9 mouse cellular contexts compared by ENCODE assay signal in the genomic region with DNA sequence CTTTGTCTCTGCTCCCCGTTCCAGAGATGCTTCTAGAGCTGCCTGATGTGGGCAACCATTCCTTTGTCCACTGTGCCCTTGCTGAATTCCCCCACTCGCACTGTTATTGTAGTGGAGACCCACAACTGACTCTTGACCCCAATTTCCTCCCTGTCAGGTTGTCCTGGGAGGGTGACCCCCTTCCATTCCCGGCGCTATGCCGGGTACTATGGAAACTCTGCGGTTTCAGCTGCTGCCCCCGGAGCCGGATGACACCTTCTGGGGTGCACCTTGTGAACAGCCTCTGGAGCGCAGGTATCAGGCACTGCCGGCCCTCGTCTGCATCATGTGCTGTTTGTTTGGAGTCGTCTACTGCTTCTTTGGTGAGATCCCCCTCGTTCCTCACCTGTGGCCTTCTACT. TPM values are rescaled to one million over a fixed set of nuclear protein-coding genes. Genes with fewer than 3 reads are reported as not detected.
DNase-seq lines count a peak whose midpoint lies in the region; ATAC-seq lines count a peak whose summit lies in the region.
"Had no signal": no experiment of that assay in that cellular context is flagged by ENCODE, and none has a peak within 500 bp of the region (broad histone marks: within the 10 kb centered on the region; RNA-seq: fewer than 3 reads in every experiment).

No protein-coding gene starts in this region.

- peaks cover 78% of the 10 kb centered on the region for H3K27me3 ChIP-seq in erythroblast, embryonic 14.5 days (ENCODE audit: control insufficient read depth)
- peaks cover 16% of the 10 kb centered on the region for H3K27me3 ChIP-seq in neural tube, embryonic 11.5 days (ENCODE audit: control insufficient read depth, insufficient read depth, low read length)
- H3K27me3 ChIP-seq in liver, embryonic 12.5 days (replicated peaks), result peaks cover 99% of the 10 kb centered on the region

- no peak for DNase-seq in neural tube, embryonic 11.5 days (ENCODE audit: low spot score)
- no peak for DNase-seq in neural tube, embryonic 10.5 days (ENCODE audit: extremely low spot score, low spot score)
- DNase-seq in layer of hippocampus, adult 18-20 months (ENCODE audit: low spot score in 2 of 2), result no peak
- DNase-seq in layer of hippocampus, adult 9-10 months (ENCODE audit: low spot score), result no peak
- DNase-seq in MN1 (ENCODE audit: low spot score), result no peak

- H3K4me1 ChIP-seq in erythroblast, embryonic 14.5 days (ENCODE audit: control insufficient read depth), result peaks cover 32% of the 10 kb centered on the region
- peaks cover 17% of the 10 kb centered on the region for H3K4me1 ChIP-seq in neural tube, embryonic 11.5 days (ENCODE audit: control insufficient read depth, insufficient read depth, low read length)
- peaks cover 32% of the 10 kb centered on the region for H3K4me1 ChIP-seq in liver, embryonic 12.5 days

- peak overlapping the region; percentile 74 for H3K4me3 ChIP-seq in erythroblast, embryonic 14.5 days (replicated peaks)
- peak overlapping the region; percentile 84 for H3K4me3 ChIP-seq in neural tube, embryonic 11.5 days (ENCODE audit: low read depth, low read length)
- H3K4me3 ChIP-seq in liver, embryonic 12.5 days, result peak overlapping the region; percentile 68; the same call in 1 of the 2 replicates

- peaks cover 13% of the 10 kb centered on the region for H3K36me3 ChIP-seq in erythroblast, embryonic 14.5 days (ENCODE audit: control insufficient read depth)
- peaks cover 6% of the 10 kb centered on the region for H3K36me3 ChIP-seq in neural tube, embryonic 11.5 days (ENCODE audit: control insufficient read depth, insufficient read depth, low read length)
- H3K36me3 ChIP-seq in liver, embryonic 12.5 days, result peaks cover 18% of the 10 kb centered on the region

- 16% methylated on average over 13 of the region's 13 CpGs for WGBS in neural tube, embryonic 11.5 days
- 19% methylated on average over 13 of the region's 13 CpGs for WGBS in liver, embryonic 12.5 days (ENCODE audit: insufficient replicate concordance)

- no peak overlapping the region for H3K27ac ChIP-seq in neural tube, embryonic 11.5 days (ENCODE audit: low read depth, low read length)
- H3K27ac ChIP-seq in liver, embryonic 12.5 days, result no peak overlapping the region

- peak overlapping the region; percentile 75 for H3K9ac ChIP-seq in neural tube, embryonic 11.5 days (ENCODE audit: low read length)
- no peak overlapping the region for H3K9ac ChIP-seq in liver, embryonic 12.5 days

- ATAC-seq in erythroblast, adult 5-6 weeks (replicated peaks; ENCODE audit: low FRiP score, poor library complexity, severe bottlenecking), result no peak
- ATAC-seq in neural tube, embryonic 11.5 days (ENCODE audit: insufficient read depth, low FRiP score, low TSS enrichment), result no peak
- no peak for ATAC-seq in liver, embryonic 12.5 days

- peak overlapping the region; percentile 89 for H3K4me2 ChIP-seq in neural tube, embryonic 11.5 days (ENCODE audit: low read depth)
- peak overlapping the region; percentile 84 for H3K4me2 ChIP-seq in liver, embryonic 12.5 days

- no peaks in the 10 kb centered on the region for H3K9me3 ChIP-seq in erythroblast, embryonic 14.5 days (ENCODE audit: control insufficient read depth, low read length)
- no peaks in the 10 kb centered on the region for H3K9me3 ChIP-seq in neural tube, embryonic 11.5 days (ENCODE audit: control insufficient read depth, low read length)
- no peaks in the 10 kb centered on the region for H3K9me3 ChIP-seq in liver, embryonic 12.5 days (replicated peaks)

RNA-seq across cellular contexts. Expression of a gene that starts 0.7 kb away (rescaled TPM):
- polyA plus RNA-seq in erythroblast, embryonic 14.5 days (2012), result 0.04 and 0.13 TPM in 2 replicates
- total RNA-seq in erythroblast, adult 5-6 weeks (2015; ENCODE audit: low replicate concordance), result not detected in 2 replicates
- not detected in 2 replicates for total RNA-seq in erythroblast, adult 5-6 weeks (2017; ENCODE audit: low replicate concordance)
- polyA plus RNA-seq in neural tube, embryonic 11.5 days (2014; fragmentation: Nextera tagmentation; extraction: Ambion mirVana), result 12.3 and 13.7 TPM in 2 replicates
- 0.18 and 0.20 TPM in 2 replicates for polyA plus RNA-seq in liver, embryonic 12.5 days (2016; fragmentation: Nextera tagmentation; extraction: Ambion mirVana)
- 10 to 100 TPM; 68.6 to 70.6 TPM for total RNA-seq in layer of hippocampus, adult 18-20 months (2021)

RNA-seq across cellular contexts. Expression of a gene that starts 0.9 kb away (rescaled TPM):
- 0.26 and 0.30 TPM in 2 replicates for polyA plus RNA-seq in erythroblast, embryonic 14.5 days (2012)
- 0.42 TPM in 1 of 2 replicates, not detected in the other for total RNA-seq in erythroblast, adult 5-6 weeks (2015; ENCODE audit: low replicate concordance)
- 0.26 and 1.3 TPM in 2 replicates for total RNA-seq in erythroblast, adult 5-6 weeks (2017; ENCODE audit: low replicate concordance)
- 27.1 and 27.2 TPM in 2 replicates for polyA plus RNA-seq in neural tube, embryonic 11.5 days (2014; fragmentation: Nextera tagmentation; extraction: Ambion mirVana)
- 13.0 and 14.5 TPM in 2 replicates for polyA plus RNA-seq in liver, embryonic 12.5 days (2016; fragmentation: Nextera tagmentation; extraction: Ambion mirVana)
- 10 to 100 TPM; 90.3 to 91.5 TPM for total RNA-seq in layer of hippocampus, adult 18-20 months (2021)

RNA-seq across cellular contexts. Expression of a gene that starts 26.2 kb away (rescaled TPM):
- polyA plus RNA-seq in erythroblast, embryonic 14.5 days (2012), result 0.12 and 0.15 TPM in 2 replicates
- not detected in 2 replicates for total RNA-seq in erythroblast, adult 5-6 weeks (2015; ENCODE audit: low replicate concordance)
- not detected in 2 replicates for total RNA-seq in erythroblast, adult 5-6 weeks (2017; ENCODE audit: low replicate concordance)
- 44.8 and 48.3 TPM in 2 replicates for polyA plus RNA-seq in neural tube, embryonic 11.5 days (2014; fragmentation: Nextera tagmentation; extraction: Ambion mirVana)
- 25.2 and 27.9 TPM in 2 replicates for polyA plus RNA-seq in liver, embryonic 12.5 days (2016; fragmentation: Nextera tagmentation; extraction: Ambion mirVana)
- 10 to 100 TPM; 18.3 to 19.2 TPM for total RNA-seq in layer of hippocampus, adult 18-20 months (2021)
- total RNA-seq: neutrophil, adult 5-6 weeks had no signal

RNA-seq across cellular contexts. Expression of a gene that starts 26.8 kb away (rescaled TPM):
- not detected in 2 replicates for polyA plus RNA-seq in erythroblast, embryonic 14.5 days (2012)
- total RNA-seq in erythroblast, adult 5-6 weeks (2015; ENCODE audit: low replicate concordance), result not detected in 2 replicates
- total RNA-seq in erythroblast, adult 5-6 weeks (2017; ENCODE audit: low replicate concordance), result not detected in 2 replicates
- polyA plus RNA-seq in neural tube, embryonic 11.5 days (2014; fragmentation: Nextera tagmentation; extraction: Ambion mirVana), result 2.3 and 2.6 TPM in 2 replicates
- polyA plus RNA-seq in liver, embryonic 12.5 days (2016; fragmentation: Nextera tagmentation; extraction: Ambion mirVana), result 1.1 and 1.2 TPM in 2 replicates
- total RNA-seq in layer of hippocampus, adult 18-20 months (2021), result 10 to 100 TPM; 13.1 to 14.5 TPM
- total RNA-seq: neutrophil, adult 5-6 weeks had no signal

RNA-seq across cellular contexts. Expression of a gene that starts 29.8 kb away (rescaled TPM):
- 0.02 TPM in 1 of 2 replicates, not detected in the other for polyA plus RNA-seq in erythroblast, embryonic 14.5 days (2012)
- not detected in 2 replicates for total RNA-seq in erythroblast, adult 5-6 weeks (2015; ENCODE audit: low replicate concordance)
- total RNA-seq in erythroblast, adult 5-6 weeks (2017; ENCODE audit: low replicate concordance), result not detected in 2 replicates
- polyA plus RNA-seq in neural tube, embryonic 11.5 days (2014; fragmentation: Nextera tagmentation; extraction: Ambion mirVana), result 2.3 and 2.9 TPM in 2 replicates
- polyA plus RNA-seq in liver, embryonic 12.5 days (2016; fragmentation: Nextera tagmentation; extraction: Ambion mirVana), result 0.83 and 1.3 TPM in 2 replicates
- 1 to 10 TPM; 7.3 to 8.1 TPM for total RNA-seq in layer of hippocampus, adult 18-20 months (2021)
- total RNA-seq: neutrophil, adult 5-6 weeks had no signal

Comparison
In these comparisons a context has a peak if more than half of its experiments do, and no peak if none do; other contexts are left out.
1. RNA of a gene that starts 0.7 kb away (polyA plus RNA-seq): 12.3 to 13.7 TPM in neural tube, embryonic 11.5 days; 0.18 to 0.20 TPM in liver, embryonic 12.5 days and 0.04 to 0.13 TPM in erythroblast, embryonic 14.5 days; every median in the first group is over 10 times any median in the second.
2. RNA of a gene that starts 0.9 kb away (polyA plus RNA-seq): 27.1 to 27.2 TPM in neural tube, embryonic 11.5 days and 13.0 to 14.5 TPM in liver, embryonic 12.5 days; 0.26 to 0.30 TPM in erythroblast, embryonic 14.5 days; every median in the first group is over 10 times any median in the second.
3. RNA of a gene that starts 26.2 kb away (polyA plus RNA-seq): 44.8 to 48.3 TPM in neural tube, embryonic 11.5 days and 25.2 to 27.9 TPM in liver, embryonic 12.5 days; 0.12 to 0.15 TPM in erythroblast, embryonic 14.5 days; every median in the first group is over 10 times any median in the second.
4. Peak in every context shown above with its lines, with median percentiles within 50 percentile points of each other: H3K4me3 ChIP-seq.